In the genomic region with DNA sequence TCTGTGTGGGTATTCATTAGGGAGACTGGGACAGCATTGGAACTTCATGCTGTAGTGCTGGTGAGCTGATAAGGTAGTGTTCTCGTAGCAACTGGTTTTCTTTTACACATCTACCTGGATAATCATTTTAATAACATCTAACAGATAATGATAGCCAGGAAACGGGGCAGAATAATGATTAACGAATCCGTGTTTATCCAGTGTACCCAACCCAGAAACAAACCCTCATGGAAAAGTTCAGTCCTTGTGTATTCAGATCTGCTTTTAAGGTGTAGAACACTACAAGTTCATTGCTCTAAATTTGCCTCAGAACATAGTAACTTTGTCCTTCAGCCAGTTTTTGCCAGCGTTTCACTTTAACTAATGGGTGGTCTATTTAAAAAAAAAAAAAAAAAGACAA, we compare ENCODE assay signal across 23 mouse cellular contexts. TPM values are rescaled to one million over a fixed set of nuclear protein-coding genes. Genes with fewer than 3 reads are reported as not detected.
A peak's percentile ranks its signal among the peaks of the same experiment; 100 is the strongest.
DNase-seq lines count a peak whose midpoint lies in the region; ATAC-seq and TF ChIP-seq lines count a peak whose summit lies in the region.
"Had no signal": no experiment of that assay in that cellular context is flagged by ENCODE, and none has a peak within 500 bp of the region (broad histone marks: within the 10 kb centered on the region; RNA-seq: fewer than 3 reads in every experiment).

No protein-coding gene starts in this region.

- H3K9ac ChIP-seq in liver, postnatal 0 days (replicated peaks), result no peak overlapping the region
- no peak overlapping the region for H3K9ac ChIP-seq in intestine, embryonic 15.5 days
- H3K9ac ChIP-seq in intestine, postnatal 0 days (ENCODE audit: low read depth, low read length), result no peak overlapping the region
- H3K9ac ChIP-seq in stomach, postnatal 0 days (ENCODE audit: low read length), result no peak overlapping the region
- H3K9ac ChIP-seq: heart, embryonic 12.5 days; hindbrain, embryonic 13.5 days; liver, embryonic 15.5 days had no signal

- ATAC-seq in liver, postnatal 0 days, result no peak
- ATAC-seq in intestine, embryonic 15.5 days, result peak; percentile 57
- no peak; the same call in 1 of the 2 replicates for ATAC-seq in intestine, postnatal 0 days
- no peak for ATAC-seq in stomach, postnatal 0 days (ENCODE audit: low FRiP score, low TSS enrichment)
- ATAC-seq: forebrain, embryonic 14.5 days; lung, postnatal 0 days; midbrain, embryonic 16.5 days had no signal

- peaks cover 13% of the 10 kb centered on the region; the same call in 1 of the 2 replicates for H3K4me1 ChIP-seq in liver, postnatal 0 days (ENCODE audit: insufficient read depth)
- H3K4me1 ChIP-seq in intestine, embryonic 15.5 days (replicated peaks), result no peaks in the 10 kb centered on the region; the same call in 1 of the 2 replicates
- no peaks in the 10 kb centered on the region for H3K4me1 ChIP-seq in intestine, postnatal 0 days (replicated peaks; ENCODE audit: control insufficient read depth, insufficient read depth, low read length)
- H3K4me1 ChIP-seq in stomach, postnatal 0 days (replicated peaks; ENCODE audit: control insufficient read depth, insufficient read depth), result no peaks in the 10 kb centered on the region
- H3K4me1 ChIP-seq: heart, embryonic 12.5 days had no signal

- H3K4me2 ChIP-seq in liver, postnatal 0 days (ENCODE audit: low read depth, low read length), result no peak overlapping the region
- H3K4me2 ChIP-seq in intestine, embryonic 15.5 days (replicated peaks), result no peak overlapping the region
- peak overlapping the region; percentile 17; the same call in 1 of the 2 replicates for H3K4me2 ChIP-seq in intestine, postnatal 0 days (replicated peaks; ENCODE audit: low read depth)
- no peak overlapping the region for H3K4me2 ChIP-seq in stomach, postnatal 0 days (replicated peaks; ENCODE audit: low read depth)
- H3K4me2 ChIP-seq: heart, embryonic 12.5 days; hindbrain, embryonic 13.5 days; liver, embryonic 15.5 days had no signal

- no peak for DNase-seq in liver, postnatal 0 days
- DNase-seq in liver, result no peak
- DNase-seq in stomach, postnatal 0 days (ENCODE audit: low spot score), result no peak
- DNase-seq in gastrocnemius, adult 8-10 months (ENCODE audit: low spot score in 2 of 2), result no peak
- DNase-seq: adrenal gland, postnatal 10 days; cerebellum, adult 8-10 months; cerebellum, postnatal 25 days; heart, adult 2 months; heart, postnatal 4 days; kidney, adult 8-10 months; kidney, postnatal 4 days; left cerebral cortex, postnatal 4 days; right cerebral cortex, postnatal 25 days; spleen, adult 18-20 months had no signal

- TF ChIP-seq CTCF in liver, postnatal 0 days (IDR thresholded peaks at IDR 0.05; ENCODE audit: low read depth), result no peak
- TF ChIP-seq CTCF in intestine, postnatal 0 days (IDR thresholded peaks at IDR 0.05; ENCODE audit: low read depth), result no peak
- no peak for TF ChIP-seq CTCF in stomach, postnatal 0 days (IDR thresholded peaks at IDR 0.05; ENCODE audit: low read depth)

- peak overlapping the region; percentile 17; the same call in 1 of the 2 replicates for H3K27ac ChIP-seq in liver, postnatal 0 days (ENCODE audit: low read depth)
- 0 out of 2 replicates have a peak overlapping the region, but pooled peaks have one; percentile 17 for H3K27ac ChIP-seq in intestine, embryonic 15.5 days
- H3K27ac ChIP-seq in intestine, postnatal 0 days (ENCODE audit: low read depth, low read length), result 0 out of 2 replicates have a peak overlapping the region, but pooled peaks have one; percentile 35
- peak overlapping the region; percentile 46; the same call in 1 of the 2 replicates for H3K27ac ChIP-seq in stomach, postnatal 0 days (replicated peaks)
- H3K27ac ChIP-seq: heart, adult 2 months; hindbrain, embryonic 13.5 days; liver, embryonic 15.5 days had no signal

- H3K4me3 ChIP-seq in liver, postnatal 0 days (ENCODE audit: low read depth, low read length), result no peak overlapping the region
- H3K4me3 ChIP-seq in intestine, embryonic 15.5 days (replicated peaks), result no peak overlapping the region
- no peak overlapping the region for H3K4me3 ChIP-seq in intestine, postnatal 0 days (ENCODE audit: low read depth, low read length)
- no peak overlapping the region for H3K4me3 ChIP-seq in stomach, postnatal 0 days (ENCODE audit: low read depth, low read length)
- H3K4me3 ChIP-seq: heart, adult 2 months; heart, embryonic 12.5 days; hindbrain, embryonic 13.5 days; liver, embryonic 15.5 days had no signal

- H3K36me3 ChIP-seq in liver, postnatal 0 days (replicated peaks; ENCODE audit: insufficient read depth, low read length), result no peaks in the 10 kb centered on the region
- no peaks in the 10 kb centered on the region for H3K36me3 ChIP-seq in intestine, embryonic 15.5 days
- H3K36me3 ChIP-seq in intestine, postnatal 0 days (ENCODE audit: control insufficient read depth, insufficient read depth), result no peaks in the 10 kb centered on the region
- H3K36me3 ChIP-seq in stomach, postnatal 0 days (ENCODE audit: control insufficient read depth, insufficient read depth, low read length), result no peaks in the 10 kb centered on the region
- H3K36me3 ChIP-seq: heart, embryonic 12.5 days; hindbrain, embryonic 13.5 days; liver, embryonic 15.5 days had no signal

- H3K9me3 ChIP-seq in liver, postnatal 0 days (ENCODE audit: low read length), result no peaks in the 10 kb centered on the region
- H3K9me3 ChIP-seq in intestine, embryonic 15.5 days, result no peaks in the 10 kb centered on the region
- no peaks in the 10 kb centered on the region for H3K9me3 ChIP-seq in intestine, postnatal 0 days (ENCODE audit: control insufficient read depth)
- no peaks in the 10 kb centered on the region for H3K9me3 ChIP-seq in stomach, postnatal 0 days (ENCODE audit: control insufficient read depth, low read length)
- H3K9me3 ChIP-seq: heart, embryonic 12.5 days; hindbrain, embryonic 13.5 days; liver, embryonic 15.5 days had no signal

- 53% methylated on average over 5 of the region's 5 CpGs for WGBS in liver, postnatal 0 days (ENCODE audit: insufficient replicate concordance)
- 67% methylated on average over 5 of the region's 5 CpGs for WGBS in intestine, embryonic 15.5 days
- WGBS in intestine, postnatal 0 days, result 43% methylated on average over 5 of the region's 5 CpGs
- 63% methylated on average over 5 of the region's 5 CpGs for WGBS in stomach, postnatal 0 days

- no peaks in the 10 kb centered on the region for H3K27me3 ChIP-seq in liver, postnatal 0 days (ENCODE audit: insufficient read depth, low read length)
- no peaks in the 10 kb centered on the region for H3K27me3 ChIP-seq in intestine, embryonic 15.5 days (replicated peaks)
- no peaks in the 10 kb centered on the region for H3K27me3 ChIP-seq in intestine, postnatal 0 days (replicated peaks; ENCODE audit: control insufficient read depth, insufficient read depth, low read length)
- no peaks in the 10 kb centered on the region for H3K27me3 ChIP-seq in stomach, postnatal 0 days (ENCODE audit: control insufficient read depth, insufficient read depth, low read length)
- H3K27me3 ChIP-seq: CH12.LX; heart, embryonic 12.5 days; hindbrain, embryonic 13.5 days; liver, embryonic 15.5 days had no signal

- TF ChIP-seq EP300 in liver, postnatal 0 days (IDR thresholded peaks at IDR 0.05; ENCODE audit: low read depth), result no peak
- no peak for TF ChIP-seq EP300 in stomach, postnatal 0 days (optimal IDR thresholded peaks at IDR 0.05)

RNA-seq across cellular contexts. Expression of a gene that starts 37.3 kb away (rescaled TPM):
- polyA plus RNA-seq in liver, postnatal 0 days (2015; fragmentation: Nextera tagmentation; extraction: Ambion mirVana), result 30.4 and 37.3 TPM in 2 replicates
- 43.9 and 47.9 TPM in 2 replicates for polyA plus RNA-seq in intestine, embryonic 15.5 days (2015; fragmentation: Nextera tagmentation; extraction: Ambion mirVana)
- 29.5 and 30.1 TPM in 2 replicates for polyA plus RNA-seq in intestine, postnatal 0 days (2015; fragmentation: Nextera tagmentation; extraction: Ambion mirVana)
- polyA plus RNA-seq in stomach, postnatal 0 days (2015; fragmentation: Nextera tagmentation; extraction: Ambion mirVana), result 59.8 and 63.0 TPM in 2 replicates
- total RNA-seq in gastrocnemius, adult 8-10 months (2022), result 10 to 100 TPM in 3 of 4 experiments, 1 to 10 TPM in 1; 8.8 to 11.8 (median 11.6) TPM
